Mouse (Mus musculus) left cerebral cortex, adult 11 months (tissue): Measurements from ENCODE around the gene Piga.

ENCODE experiments used
- DNase-seq: peaks from one replicate; pipeline ENCODE4 v3.0.0; 2022; ENCODE audit warnings: low spot score

Gene Piga

GRCm38 (mm10) chrX:164419471-164419939, at the start of gene Piga:
Gene Piga (plus strand): TSS chrX:164419787.
- DNase-seq = peak; percentile 91

- no peak for DNase-seq
Observed at GRCm38 (mm10) chrX:164370576-164370975, 49.0 kb upstream of the Piga start.

DNA sequence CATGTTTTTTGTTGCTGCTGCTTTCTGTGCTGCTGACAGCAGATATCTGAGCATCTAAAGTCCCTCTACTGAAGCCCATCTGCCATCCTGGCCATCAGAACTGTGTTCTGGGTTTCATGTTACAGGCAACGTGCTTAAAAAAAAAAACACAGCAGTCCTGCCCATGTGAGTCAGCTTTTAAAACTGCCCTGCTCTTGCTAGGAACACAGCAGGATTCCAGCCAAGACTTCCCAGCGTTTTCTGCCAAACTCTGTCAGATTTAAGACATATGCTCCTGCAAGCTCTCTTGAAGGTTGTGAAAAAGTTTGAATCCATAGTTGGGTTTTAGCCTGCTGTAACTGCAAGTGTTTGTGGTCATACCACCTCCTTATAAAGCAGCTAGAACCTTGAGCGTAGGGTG, 46.5 kb upstream of the Piga start, which contains the start of gene Vegfd:
Gene Vegfd (plus strand): TSS at position 298 of the 400 bp plus-strand sequence.
- peak; percentile 17 for DNase-seq

DNA sequence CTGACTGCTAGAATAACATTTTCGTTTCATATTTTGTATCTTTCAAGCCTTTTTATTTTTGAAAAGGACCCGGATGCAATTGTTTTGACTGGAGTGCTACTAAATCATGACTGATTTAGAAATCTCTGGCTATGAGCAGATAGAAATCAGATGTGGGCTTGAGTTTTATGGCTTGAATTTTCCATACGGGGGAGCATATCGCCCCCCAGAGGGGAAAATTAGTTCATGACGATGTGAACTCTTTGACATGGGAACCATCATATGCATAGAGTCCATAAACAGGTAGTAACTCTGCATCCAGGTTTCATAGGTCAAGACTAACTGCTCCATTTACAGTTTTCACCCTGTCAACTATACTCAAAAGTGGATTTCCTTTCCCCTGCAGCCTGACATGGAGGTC, 45.0 kb upstream of the Piga start:
- no peak for DNase-seq

DNA sequence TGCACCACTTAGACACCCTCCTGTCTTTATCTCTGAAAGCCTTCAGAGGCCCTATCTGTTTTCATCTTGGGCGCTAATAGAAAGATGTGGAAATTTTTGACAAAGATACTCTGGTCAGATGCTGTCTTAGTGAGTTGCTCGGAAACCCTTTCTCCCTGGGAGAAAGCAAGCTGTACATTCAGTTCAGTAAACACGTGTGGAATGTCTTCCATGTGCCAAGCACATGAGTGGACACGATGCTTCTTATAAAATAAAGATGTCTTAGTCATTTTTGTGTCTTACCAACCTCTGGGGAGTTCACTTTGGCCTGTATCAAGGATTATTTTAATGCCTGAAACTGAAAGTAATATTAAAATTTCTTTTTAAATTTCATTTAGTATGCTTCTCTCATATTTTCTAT, 39.9 kb upstream of the Piga start:
- DNase-seq = no peak

DNA sequence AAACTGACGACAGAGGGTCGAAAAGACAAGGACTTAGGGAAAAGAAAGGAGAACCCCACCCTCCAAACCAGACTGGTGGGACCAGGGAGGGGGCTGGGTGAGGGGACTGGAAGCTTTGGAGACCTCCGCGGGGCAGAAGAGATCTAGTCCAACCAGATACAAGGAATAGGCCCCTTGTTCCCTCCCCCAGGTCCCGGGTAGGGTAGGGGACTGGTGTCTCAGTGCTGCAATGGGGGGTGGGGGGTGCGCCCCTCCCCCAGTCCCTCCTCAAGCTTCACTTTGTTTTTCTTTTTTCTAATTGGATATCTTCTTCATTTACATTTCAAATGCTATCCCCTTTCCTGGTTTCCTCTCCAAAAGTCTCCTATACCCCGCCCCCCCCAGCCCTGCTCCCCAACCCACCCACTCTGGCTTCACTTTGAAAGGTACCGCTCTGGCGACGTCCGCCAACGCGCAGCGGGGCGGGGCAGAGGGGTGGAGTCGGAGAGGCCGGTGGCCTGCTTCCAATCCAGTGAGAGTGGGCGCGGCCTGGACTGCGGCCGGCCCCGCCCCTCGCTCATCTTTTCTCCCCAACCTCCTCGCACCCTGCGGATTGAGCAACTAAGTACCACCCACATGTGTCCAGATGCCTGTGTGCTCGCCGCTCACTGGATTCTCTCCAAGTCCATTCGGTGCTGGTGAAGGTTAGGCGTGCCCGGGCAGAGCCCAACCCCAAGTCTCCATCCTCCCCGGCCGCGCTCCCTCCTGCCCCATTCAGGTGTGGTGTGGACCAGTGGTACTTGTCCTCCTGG, 37.8 kb upstream of the Piga start:
- DNase-seq = peak; percentile 36

GRCm38 (mm10) chrX:164394091-164394490, 25.5 kb upstream of the Piga start:
- no peak for DNase-seq

DNA sequence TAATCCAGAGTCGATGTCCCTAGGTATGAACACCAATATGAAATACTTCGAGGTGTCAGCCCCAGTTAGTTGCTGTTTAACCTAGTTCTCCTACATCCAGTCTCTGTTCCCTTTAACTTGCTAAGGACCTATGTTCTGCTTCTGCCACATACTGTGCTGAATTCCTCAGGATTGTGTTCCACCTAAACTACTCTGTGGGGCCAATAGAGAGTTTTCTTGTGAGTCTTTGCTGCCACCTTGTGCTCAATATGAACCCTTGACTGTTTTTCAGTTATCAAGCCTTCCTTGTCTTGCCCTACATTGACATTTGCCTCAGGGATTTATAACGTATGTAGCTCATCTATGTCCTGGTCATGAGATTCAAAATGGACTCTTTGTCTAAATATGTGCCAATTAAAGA, 21.1 kb upstream of the Piga start:
- no peak for DNase-seq

- no peak for DNase-seq
Observed at GRCm38 (mm10) chrX:164405080-164405649, 14.4 kb upstream of the Piga start.

- DNase-seq = no peak
Observed at GRCm38 (mm10) chrX:164406133-164407022, 13.2 kb upstream of the Piga start.

DNA sequence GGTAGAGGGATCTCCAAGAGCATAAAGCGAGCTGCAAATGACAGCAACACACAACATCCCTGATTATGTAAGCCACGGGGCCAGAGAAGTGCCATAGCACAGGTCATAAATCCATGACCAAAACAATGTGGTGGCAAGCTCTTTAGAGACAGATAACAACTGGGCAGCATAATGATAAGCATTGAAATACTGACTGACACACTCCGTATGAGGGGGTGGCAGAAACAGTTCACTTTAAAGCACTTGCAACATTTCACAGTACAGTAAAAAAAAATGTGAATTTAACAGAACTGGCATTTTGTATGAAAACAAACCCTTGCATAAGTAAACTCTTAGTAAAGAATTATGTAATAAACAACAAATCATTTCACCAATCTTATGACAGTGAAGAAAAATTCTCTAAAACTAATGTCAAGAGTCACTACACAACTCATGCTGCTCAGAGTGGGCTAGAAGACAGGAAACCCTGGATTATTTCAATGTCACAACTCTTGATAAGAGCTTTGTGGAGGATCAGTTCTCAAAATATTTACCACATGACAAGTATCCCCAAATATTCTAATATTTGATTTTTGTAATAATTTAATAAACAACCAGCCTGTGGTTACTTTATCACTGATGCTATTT, 11.2 kb upstream of the Piga start:
- no peak for DNase-seq

DNA sequence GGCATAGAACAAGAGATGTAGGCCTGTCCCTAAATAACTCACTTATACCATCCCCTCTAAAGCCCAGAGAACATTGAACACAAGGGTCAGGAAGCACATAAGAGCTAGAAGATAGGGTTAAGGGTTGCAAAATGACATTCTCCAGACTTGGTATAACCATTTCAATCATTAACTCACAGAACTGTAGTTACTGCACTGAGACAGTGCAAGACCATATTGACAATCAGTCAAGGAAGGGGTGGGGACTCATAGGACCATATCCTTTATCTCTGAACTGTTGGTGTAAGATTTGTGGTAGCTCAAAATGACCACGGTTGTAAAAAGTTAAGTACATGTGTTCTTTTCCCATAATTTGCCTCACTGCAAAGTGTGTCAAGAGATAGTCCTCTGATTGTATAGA, 9.0 kb upstream of the Piga start:
- no peak for DNase-seq

- no peak for DNase-seq
Observed at GRCm38 (mm10) chrX:164416803-164417202, 2.8 kb upstream of the Piga start.

DNA sequence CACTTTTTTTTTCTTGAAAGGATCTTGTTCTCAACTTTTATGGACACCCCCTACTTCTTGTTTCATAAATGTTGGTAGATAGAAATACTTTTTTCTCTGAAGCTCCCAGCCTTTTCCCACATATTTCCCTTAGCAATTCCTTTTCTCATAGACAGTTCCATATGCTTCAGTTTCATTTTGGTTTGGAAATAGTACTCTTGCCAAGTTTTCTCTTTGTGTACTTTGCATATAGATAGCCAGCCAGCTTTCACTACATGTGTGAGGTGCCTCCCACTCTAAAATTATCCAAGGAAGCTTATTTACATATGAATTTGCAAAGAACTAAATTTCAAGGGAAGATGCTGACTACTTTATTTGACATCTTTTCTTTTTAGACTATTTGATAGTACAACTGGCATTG, 1.6 kb upstream of the Piga start:
- DNase-seq = peak; percentile 41

GRCm38 (mm10) chrX:164419955-164420354, 368 bp downstream of the Piga start:
- no peak for DNase-seq

DNA sequence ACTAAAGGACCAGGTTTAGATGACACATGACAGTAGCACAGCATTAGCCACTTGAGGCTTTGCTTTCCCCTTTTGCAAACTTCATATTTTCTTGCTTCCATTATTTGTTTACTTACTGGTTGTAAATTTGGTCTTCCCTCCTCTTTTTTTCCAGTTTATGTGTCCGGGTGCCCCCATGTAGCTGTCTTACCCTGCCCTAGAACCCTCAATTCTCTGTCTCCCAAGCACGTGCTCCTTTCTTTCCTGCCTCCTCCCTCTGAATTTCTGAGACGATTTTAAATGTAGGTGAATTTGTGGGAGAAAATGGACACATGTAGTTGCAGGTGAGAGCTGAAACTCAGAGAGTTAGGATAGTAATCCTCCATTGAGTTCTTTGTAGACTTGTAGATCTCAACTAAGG, 931 bp downstream of the Piga start:
- no peak for DNase-seq

DNA sequence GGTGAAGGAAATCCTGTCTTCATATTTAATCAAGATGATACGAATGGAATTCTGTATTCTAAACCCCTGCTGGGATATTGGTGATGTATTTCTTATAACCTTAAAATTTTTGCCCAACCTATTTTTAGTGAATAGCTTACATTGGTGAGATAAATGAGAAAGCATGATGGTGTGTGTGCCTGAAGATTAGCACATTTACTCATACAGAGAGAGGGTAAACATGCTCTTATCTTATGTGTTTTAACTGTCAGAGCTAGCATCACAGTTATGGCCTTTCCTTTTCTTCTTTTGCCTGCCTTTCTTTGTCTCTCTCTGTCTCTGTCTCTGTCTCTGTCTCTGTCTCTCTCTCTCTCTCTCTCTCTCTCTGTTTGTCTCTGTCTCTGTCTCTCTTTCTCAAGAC, 5.2 kb downstream of the Piga start:
- DNase-seq = no peak

- DNase-seq = no peak
Observed at GRCm38 (mm10) chrX:164427295-164427694, 7.7 kb downstream of the Piga start.

DNA sequence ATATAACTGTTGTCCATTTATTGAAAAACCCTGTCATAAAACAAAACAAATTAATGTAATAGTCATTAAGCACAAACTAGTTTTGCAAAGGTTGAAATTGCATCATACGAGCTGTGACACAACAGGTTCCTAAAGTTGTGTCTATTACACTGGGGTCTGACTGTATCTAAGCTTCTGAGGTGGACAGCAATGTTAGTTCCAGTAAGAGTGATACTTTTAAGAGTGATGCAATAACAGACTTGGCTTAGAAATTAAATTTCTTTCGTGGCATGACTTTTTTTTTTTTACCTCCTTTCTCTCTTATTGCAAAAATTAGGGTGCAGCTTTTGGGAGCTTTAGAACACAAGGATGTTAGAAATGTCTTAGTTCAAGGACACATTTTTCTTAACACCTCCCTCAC, 8.6 kb downstream of the Piga start:
- no peak for DNase-seq

DNA sequence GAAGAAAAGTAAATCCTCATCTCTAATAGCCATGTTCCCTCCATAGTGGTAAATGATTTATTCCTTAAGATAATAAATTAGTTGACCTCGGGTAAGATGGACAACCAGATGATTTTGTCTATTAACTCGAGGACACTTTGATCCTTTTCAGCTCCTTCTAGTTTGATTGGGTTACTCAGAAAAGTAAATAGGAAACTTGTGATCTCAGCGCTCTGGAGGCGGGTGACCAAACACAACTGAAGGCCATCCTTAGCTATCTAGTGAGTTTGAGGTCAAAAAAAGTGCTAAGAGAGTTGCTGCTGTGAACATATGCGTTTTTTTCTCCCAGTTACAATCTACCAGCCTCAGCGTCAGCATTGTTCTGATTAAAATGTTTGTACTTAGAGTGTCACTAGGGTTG, 11.0 kb downstream of the Piga start:
- DNase-seq = no peak

DNA sequence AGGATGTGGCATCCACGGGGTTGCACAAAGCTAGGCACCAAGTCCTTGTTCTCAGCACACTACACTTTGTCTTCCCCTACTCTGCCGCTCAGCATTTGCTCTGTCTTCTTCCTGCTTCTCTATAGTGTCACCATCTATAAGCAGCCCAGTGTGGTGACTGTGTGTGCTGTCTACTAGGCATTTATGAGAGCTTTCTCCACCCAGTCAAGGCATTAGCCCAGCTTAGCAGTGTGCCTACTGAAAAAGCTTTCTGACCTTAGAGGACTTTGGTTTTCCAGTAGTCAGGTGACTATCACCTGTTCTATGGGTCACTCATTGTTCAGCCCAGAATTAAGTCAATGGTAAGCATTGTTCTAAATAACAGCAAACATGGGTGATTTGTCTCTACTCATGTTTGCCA, 11.5 kb downstream of the Piga start:
- no peak for DNase-seq

- DNase-seq = no peak
Observed at GRCm38 (mm10) chrX:164431541-164431940, 12.0 kb downstream of the Piga start.
